Mouse (Mus musculus) lung, adult 2 months (tissue): Measurements from ENCODE around the gene Cyp2c23.

Experiments used
- CTCF ChIP-seq: fragments of 200-500 bp; IDR thresholded peaks from 2 replicates; pipeline ENCODE4 v1.5.1; 2011; ENCODE audit warnings: mild to moderate bottlenecking, low read length, control low read depth; ENCODE audit not compliant: insufficient read depth
- POLR2A ChIP-seq: fragments of 200-500 bp; IDR thresholded peaks from 2 replicates; pipeline ENCODE4 v1.6.1; 2011; ENCODE audit warnings: low read depth, mild to moderate bottlenecking, control low read depth, low read length, borderline replicate concordance; ENCODE audit errors: extremely low read depth

DNA sequence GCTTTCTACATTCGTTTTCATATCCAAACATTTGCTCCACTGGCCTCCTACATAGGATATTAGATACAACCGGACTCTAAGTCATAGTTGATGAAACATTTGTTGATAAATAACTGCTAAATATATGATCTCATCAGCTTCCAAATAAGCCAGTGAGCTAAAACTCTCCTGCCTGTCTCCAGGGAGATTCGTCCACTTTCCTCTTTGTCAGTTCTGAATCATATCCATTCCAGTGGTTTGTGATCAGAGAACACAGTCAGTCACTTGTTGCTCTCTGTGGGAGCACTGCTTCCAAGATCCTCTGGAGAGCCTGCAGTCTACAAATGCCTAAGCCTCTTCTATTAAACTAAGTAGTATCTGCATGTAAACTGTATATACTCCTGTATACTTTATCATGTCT, 31.2 kb upstream of the Cyp2c23 start:
- no peak for TF ChIP-seq POLR2A
- TF ChIP-seq CTCF, result no peak
